Mouse (Mus musculus) embryonic facial prominence, embryonic 12.5 days (tissue): Measurements from ENCODE around the gene Dhx58. TPM values are rescaled to one million over a fixed set of nuclear protein-coding genes. Genes with fewer than 3 reads are reported as not detected.

Source experiments
- ATAC-seq: fragments of 200-750 bp; cut with Nextera tagmentation; 2 replicates; pipeline ENCODE4 v1.8.0; 2017; ENCODE audit not compliant: insufficient number of reproducible peaks, insufficient read depth, low FRiP score, low TSS enrichment
- H3K27ac ChIP-seq: fragments of 300-500 bp; sonication (generic); 2 replicates; pipeline ENCODE4 v1.5.1; 2016; ENCODE audit warnings: mild to moderate bottlenecking
- H3K27me3 ChIP-seq: fragments of 300-500 bp; sonication (generic); 2 replicates; pipeline ENCODE4 v1.6.1; 2016; ENCODE audit warnings: mild to moderate bottlenecking, moderate library complexity
- H3K36me3 ChIP-seq: fragments of 300-500 bp; sonication (generic); 2 replicates; pipeline ENCODE4 v1.6.1; 2016; ENCODE audit warnings: mild to moderate bottlenecking
- H3K4me1 ChIP-seq: fragments of 300-500 bp; sonication (generic); 2 replicates; pipeline ENCODE4 v1.6.1; 2016
- H3K4me2 ChIP-seq: fragments of 300-500 bp; sonication (generic); replicated peaks from 2 replicates; pipeline ENCODE4 v1.6.1; 2016; ENCODE audit warnings: mild to moderate bottlenecking, moderate library complexity
- H3K4me3 ChIP-seq: fragments of 300-500 bp; sonication (generic); 2 replicates; pipeline ENCODE4 v1.5.1; 2016; ENCODE audit warnings: mild to moderate bottlenecking
- H3K9ac ChIP-seq: fragments of 300-500 bp; sonication (generic); 2 replicates; pipeline ENCODE4 v1.6.1; 2016; ENCODE audit warnings: mild to moderate bottlenecking, moderate library complexity
- H3K9me3 ChIP-seq: fragments of 300-500 bp; sonication (generic); 2 replicates; pipeline ENCODE4 v1.6.1; 2016; ENCODE audit warnings: mild to moderate bottlenecking, moderate library complexity
- WGBS: fragments of 180-500 bp; shearing (Covaris S2); methylation state at CpG from one replicate; pipeline ENCODE4 v1.1.7; 2016; 5-methylcytosine and 5-hydroxymethylcytosine counted together
- polyA plus RNA-seq: library from polyadenylated mRNA; unstranded; fragments of >200 nt; fragmentation: Nextera tagmentation; extraction: Ambion mirVana; gene quantifications from 2 replicates; pipeline ENCODE4 v1.2.1, GENCODE M21; 2016

Dhx58 gene
- polyA plus RNA-seq, 1 experiment from 2014 or later = 3.3 TPM

DNA sequence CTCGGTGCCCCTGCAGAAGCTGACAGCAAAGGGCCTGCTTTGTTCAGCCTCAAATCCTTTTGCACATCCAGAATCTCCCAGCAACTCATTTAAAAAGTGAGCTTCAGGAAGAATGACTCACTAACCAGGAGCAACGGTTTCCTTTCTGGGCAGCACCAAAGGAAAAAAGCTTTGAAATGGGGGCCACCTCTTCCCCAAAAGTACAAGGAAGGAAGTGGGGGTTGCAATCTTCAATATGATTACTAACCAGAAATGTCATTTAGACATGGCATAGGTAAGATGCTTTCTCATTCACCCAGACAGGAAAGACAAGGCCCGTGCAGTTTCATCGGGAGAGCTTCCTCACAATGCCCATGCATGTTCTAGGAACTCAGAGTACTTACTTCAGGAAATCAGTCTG is 17.2 kb upstream of the Dhx58 start:
- H3K27me3 ChIP-seq = no peaks in the 10 kb centered on the region
- no peaks in the 10 kb centered on the region for H3K9me3 ChIP-seq
- no peak overlapping the region for H3K27ac ChIP-seq
- H3K9ac ChIP-seq = no peak overlapping the region; the same call in 1 of the 2 replicates
- peaks cover 13% of the 10 kb centered on the region for H3K4me1 ChIP-seq
- H3K4me3 ChIP-seq = no peak overlapping the region
- H3K4me2 ChIP-seq = no peak overlapping the region
- peaks cover 36% of the 10 kb centered on the region for H3K36me3 ChIP-seq
- WGBS = 72% methylated on average over 4 of the region's 4 CpGs
- no peak for ATAC-seq

DNA sequence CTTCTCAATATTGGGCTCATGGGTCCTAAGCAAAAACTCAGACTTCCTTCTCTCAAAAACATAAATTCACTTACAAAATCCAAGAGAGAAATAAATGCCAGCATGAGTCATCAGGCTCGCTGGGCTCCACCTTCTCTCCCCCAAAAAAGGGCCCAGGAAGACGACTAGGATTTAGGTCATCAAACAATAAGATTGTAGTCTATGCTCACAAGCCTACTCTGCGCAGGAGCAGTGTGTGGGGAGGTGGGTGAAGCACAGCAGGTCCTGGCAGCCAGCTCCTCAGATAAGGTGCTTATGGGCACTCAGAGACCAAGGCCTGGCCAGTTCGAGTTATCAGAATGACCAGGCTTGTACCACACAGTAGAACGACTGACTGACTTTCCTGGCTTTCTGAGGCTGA is 16.3 kb upstream of the Dhx58 start:
- Histone ChIP-seq H3K4me1 (peaks cover 11% of the 10 kb centered on the region), H3K27me3 (no peaks in the 10 kb centered on the region), H3K4me2 (no peak overlapping the region), H3K4me3 (no peak overlapping the region), H3K36me3 (peaks cover 45% of the 10 kb centered on the region), H3K9me3 (no peaks in the 10 kb centered on the region), H3K9ac (no peak overlapping the region), H3K27ac (0 out of 2 replicates have a peak overlapping the region, but pooled peaks have one; percentile 52)
- WGBS = 82% methylated on average over 5 of the region's 5 CpGs
- no peak for ATAC-seq

- 85% methylated on average over 11 of the region's 11 CpGs for WGBS
- no peak for ATAC-seq
- H3K27ac ChIP-seq = no peak overlapping the region
- H3K36me3 ChIP-seq = peaks cover 47% of the 10 kb centered on the region
- H3K9me3 ChIP-seq = no peaks in the 10 kb centered on the region
- H3K4me2 ChIP-seq = no peak overlapping the region
- H3K27me3 ChIP-seq = no peaks in the 10 kb centered on the region
- no peak overlapping the region for H3K9ac ChIP-seq
- H3K4me1 ChIP-seq = peaks cover 7% of the 10 kb centered on the region
- H3K4me3 ChIP-seq = no peak overlapping the region
These were observed 15.8 kb upstream of the Dhx58 start for GRCm38 (mm10) chr11:100719893-100720292.

DNA sequence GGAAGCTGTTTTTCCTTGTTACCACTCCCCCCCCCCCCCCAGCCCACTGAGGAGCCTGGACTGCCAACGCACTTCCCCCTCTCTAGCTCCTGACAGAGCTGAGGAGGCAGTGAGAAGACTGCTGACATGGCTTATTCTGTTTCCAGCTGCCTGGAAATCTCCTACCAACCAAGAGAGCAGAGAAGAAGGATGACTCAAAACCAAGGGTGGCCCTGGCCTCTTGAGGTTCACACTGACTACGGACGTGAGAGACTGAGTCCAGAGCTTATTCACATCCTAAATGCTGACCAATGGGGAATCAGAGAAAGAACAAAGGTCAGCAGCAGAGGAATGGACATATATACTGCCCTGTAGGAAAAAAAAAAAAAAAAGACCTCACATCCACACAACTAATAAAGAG is 15.2 kb upstream of the Dhx58 start:
- ATAC-seq = no peak
- Histone ChIP-seq H3K9me3 (no peaks in the 10 kb centered on the region), H3K4me3 (no peak overlapping the region), H3K4me2 (no peak overlapping the region), H3K27me3 (no peaks in the 10 kb centered on the region), H3K9ac (no peak overlapping the region), H3K36me3 (peaks cover 48% of the 10 kb centered on the region), H3K27ac (no peak overlapping the region), H3K4me1 (peaks cover 3% of the 10 kb centered on the region)
- 83% methylated on average over 3 of the region's 3 CpGs for WGBS

DNA sequence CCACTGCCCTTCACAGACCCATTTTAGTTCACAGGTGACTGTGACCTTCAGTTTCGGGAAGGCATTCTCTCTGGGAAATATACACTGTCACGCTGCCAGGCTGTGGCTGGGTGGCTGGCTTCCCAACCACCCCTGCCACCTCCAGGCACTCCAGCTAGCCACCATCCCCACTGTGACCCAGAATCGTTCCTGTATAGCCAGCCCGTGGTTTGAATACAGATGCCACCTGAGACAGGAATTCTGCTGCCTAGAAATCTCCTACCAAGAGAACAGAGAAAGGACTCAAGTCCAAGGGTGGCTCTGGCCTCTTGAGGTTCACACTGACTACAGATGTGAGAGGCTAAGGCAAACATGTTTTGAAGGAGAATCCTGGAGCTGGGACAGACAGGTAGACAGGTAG is 14.8 kb upstream of the Dhx58 start:
- Histone ChIP-seq H3K9me3 (no peaks in the 10 kb centered on the region), H3K4me3 (no peak overlapping the region), H3K4me1 (peaks cover 7% of the 10 kb centered on the region), H3K9ac (no peak overlapping the region), H3K36me3 (peaks cover 48% of the 10 kb centered on the region), H3K4me2 (no peak overlapping the region), H3K27ac (no peak overlapping the region), H3K27me3 (no peaks in the 10 kb centered on the region)
- no peak for ATAC-seq
- WGBS = 89% methylated on average over 4 of the region's 4 CpGs

DNA sequence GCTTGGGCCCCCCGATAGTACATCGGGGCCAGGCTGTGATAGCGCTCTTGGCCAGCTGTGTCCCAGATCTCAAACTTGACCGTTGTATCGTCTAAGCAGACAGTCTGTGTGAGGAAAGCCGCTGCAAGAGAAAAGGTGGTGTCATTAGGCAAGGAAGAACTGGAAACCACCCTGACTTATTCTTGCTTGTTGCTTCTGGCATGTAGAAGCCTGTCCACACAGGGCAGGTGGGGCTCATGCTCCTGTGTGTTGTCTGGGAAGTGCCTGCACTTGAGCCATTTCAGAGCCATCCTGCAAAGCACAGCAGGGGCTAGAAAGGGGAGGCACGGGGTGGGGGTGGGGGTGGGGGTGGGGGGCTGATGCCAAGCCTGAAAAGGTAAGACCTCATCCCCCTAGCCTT is 14.4 kb upstream of the Dhx58 start:
- H3K4me3 ChIP-seq = no peak overlapping the region
- H3K9ac ChIP-seq = no peak overlapping the region
- 89% methylated on average over 7 of the region's 7 CpGs for WGBS
- H3K27me3 ChIP-seq = no peaks in the 10 kb centered on the region
- H3K9me3 ChIP-seq = no peaks in the 10 kb centered on the region
- no peak overlapping the region for H3K4me2 ChIP-seq
- ATAC-seq = no peak
- H3K27ac ChIP-seq = no peak overlapping the region
- peaks cover 11% of the 10 kb centered on the region for H3K4me1 ChIP-seq
- H3K36me3 ChIP-seq = peaks cover 48% of the 10 kb centered on the region

DNA sequence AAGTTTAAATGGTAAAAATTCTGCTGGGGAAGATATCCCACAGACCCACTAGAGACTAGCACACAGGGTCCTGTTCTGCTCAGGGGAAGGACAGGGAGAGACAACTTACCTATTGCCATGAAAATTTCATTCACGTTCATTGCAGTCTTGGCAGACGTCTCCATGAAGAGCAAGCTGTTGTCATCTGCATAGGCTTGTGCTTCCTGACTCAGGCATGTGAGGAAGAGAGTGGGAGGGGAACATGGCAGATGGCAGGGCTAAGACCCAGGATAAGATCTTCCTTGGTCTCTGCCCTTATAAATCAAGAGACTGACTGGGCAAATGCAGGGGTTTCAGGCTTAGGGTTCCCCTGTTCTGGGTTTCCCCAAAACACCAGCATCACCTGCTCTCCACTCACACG is 12.6 kb upstream of the Dhx58 start:
- WGBS = 87% methylated on average over 3 of the region's 3 CpGs
- H3K9me3 ChIP-seq = no peaks in the 10 kb centered on the region
- H3K27me3 ChIP-seq = no peaks in the 10 kb centered on the region
- no peak for ATAC-seq
- H3K4me3 ChIP-seq = no peak overlapping the region
- H3K9ac ChIP-seq = no peak overlapping the region
- H3K4me1 ChIP-seq = peaks cover 22% of the 10 kb centered on the region
- H3K36me3 ChIP-seq = peaks cover 48% of the 10 kb centered on the region
- H3K4me2 ChIP-seq = no peak overlapping the region
- H3K27ac ChIP-seq = no peak overlapping the region

GRCm38 (mm10) chr11:100714948-100715347 is 10.9 kb upstream of the Dhx58 start:
- no peaks in the 10 kb centered on the region for H3K9me3 ChIP-seq
- H3K36me3 ChIP-seq = peaks cover 55% of the 10 kb centered on the region
- 88% methylated on average over 6 of the region's 6 CpGs for WGBS
- H3K4me2 ChIP-seq = no peak overlapping the region
- H3K27ac ChIP-seq = no peak overlapping the region
- peaks cover 30% of the 10 kb centered on the region for H3K4me1 ChIP-seq
- H3K9ac ChIP-seq = no peak overlapping the region
- ATAC-seq = no peak
- H3K27me3 ChIP-seq = no peaks in the 10 kb centered on the region
- no peak overlapping the region for H3K4me3 ChIP-seq

- Histone ChIP-seq H3K4me3 (no peak overlapping the region), H3K9me3 (no peaks in the 10 kb centered on the region), H3K36me3 (peaks cover 55% of the 10 kb centered on the region), H3K27me3 (no peaks in the 10 kb centered on the region), H3K9ac (no peak overlapping the region; the same call in 1 of the 2 replicates), H3K4me2 (peak overlapping the region; percentile 50), H3K4me1 (peaks cover 30% of the 10 kb centered on the region), H3K27ac (peak overlapping the region; percentile 76)
- WGBS = 49% methylated on average over 6 of the region's 6 CpGs
- ATAC-seq = no peak
These were observed 10.5 kb upstream of the Dhx58 start for GRCm38 (mm10) chr11:100714534-100714915.

DNA sequence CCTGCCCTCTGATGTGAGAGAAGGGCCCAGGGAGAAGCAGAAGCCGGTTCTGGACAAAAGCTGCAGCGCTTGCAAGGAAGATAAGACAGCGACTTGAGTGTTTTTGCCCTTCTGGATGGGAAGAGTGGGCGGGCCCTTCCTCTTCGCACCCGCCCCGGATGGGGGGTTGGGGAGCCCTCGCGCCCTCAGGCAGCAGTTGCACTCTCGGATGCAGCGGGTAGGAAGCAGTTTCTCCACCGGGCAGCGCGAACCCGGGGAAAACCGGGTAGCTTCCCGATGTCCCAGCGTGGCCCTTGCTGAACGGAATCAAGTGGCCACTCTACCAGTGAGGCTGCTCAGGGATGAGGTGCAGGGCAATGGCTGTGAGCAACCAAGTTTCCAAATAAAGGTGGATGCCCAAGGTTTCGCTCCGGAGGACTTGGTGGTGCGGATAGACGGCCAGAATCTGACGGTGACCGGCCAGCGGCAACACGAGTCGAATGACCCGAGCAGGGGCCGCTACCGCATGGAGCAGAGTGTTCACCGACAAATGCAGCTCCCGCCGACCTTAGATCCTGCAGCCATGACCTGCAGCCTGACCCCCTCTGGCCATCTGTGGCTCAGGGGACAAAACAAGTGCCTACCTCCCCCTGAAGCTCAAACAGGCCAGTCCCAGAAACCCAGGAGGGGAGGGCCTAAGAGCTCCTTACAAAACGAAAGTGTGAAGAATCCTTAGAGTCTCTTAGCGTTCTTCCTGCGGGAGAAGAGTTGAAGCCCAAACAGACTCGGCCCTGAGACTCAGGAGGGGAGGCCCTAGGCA is 9.9 kb upstream of the Dhx58 start, which contains the start of gene Hspb9:
Gene Hspb9, plus strand, starts transcription at position 116 of the 799 bp plus-strand sequence.
- Histone ChIP-seq H3K27me3 (no peaks in the 10 kb centered on the region), H3K4me3 (peak within 1 kb of the TSS; percentile 96), H3K9me3 (no peaks in the 10 kb centered on the region), H3K27ac (peak within 1 kb of the TSS; percentile 76), H3K4me2 (peak within 1 kb of the TSS; percentile 73), H3K36me3 (peaks cover 55% of the 10 kb centered on the region), H3K4me1 (peaks cover 30% of the 10 kb centered on the region), H3K9ac (peak within 1 kb of the TSS; percentile 42)
- WGBS = 5% methylated on average over 38 of the region's 38 CpGs
- no peak for ATAC-seq

- Histone ChIP-seq H3K4me3 (0 out of 2 replicates have a peak overlapping the region, but pooled peaks have one; percentile 22), H3K9me3 (no peaks in the 10 kb centered on the region), H3K9ac (peak overlapping the region; percentile 42), H3K4me2 (peak overlapping the region; percentile 50), H3K27me3 (no peaks in the 10 kb centered on the region), H3K27ac (peak overlapping the region; percentile 76), H3K36me3 (peaks cover 55% of the 10 kb centered on the region), H3K4me1 (peaks cover 30% of the 10 kb centered on the region)
- 47% methylated on average over 3 of the region's 4 CpGs for WGBS
- no peak for ATAC-seq
These were observed 9.1 kb upstream of the Dhx58 start for GRCm38 (mm10) chr11:100713174-100713573.
